Mouse (Mus musculus) midbrain, embryonic 14.5 days (tissue): ENCODE data around the gene Slf2. TPM values are rescaled to one million over a fixed set of nuclear protein-coding genes. Genes with fewer than 3 reads are reported as not detected.
A peak's percentile ranks its signal among the peaks of the same experiment; 100 is the strongest.

Experiments used
- ATAC-seq: fragments of 200-750 bp; cut with Nextera tagmentation; 2 replicates; pipeline ENCODE4 v1.8.0; 2017; ENCODE audit warnings: moderate number of reproducible peaks, moderate library complexity; ENCODE audit not compliant: low FRiP score, low TSS enrichment
- DNase-seq: peaks from one replicate; pipeline ENCODE4 v3.0.0-alpha.2; 2015
- H3K27ac ChIP-seq: fragments of 300-500 bp; sonication (generic); replicated peaks from 2 replicates; pipeline ENCODE4 v1.5.1; 2014; ENCODE audit warnings: mild to moderate bottlenecking, low read depth, low read length, moderate library complexity
- H3K27me3 ChIP-seq: fragments of 300-500 bp; sonication (generic); 2 replicates; pipeline ENCODE4 v1.6.1; 2014; ENCODE audit warnings: low read length, control low read depth, mixed read lengths; ENCODE audit not compliant: control insufficient read depth, insufficient read depth
- H3K36me3 ChIP-seq: fragments of 300-500 bp; sonication (generic); 2 replicates; pipeline ENCODE4 v1.6.1; 2014; ENCODE audit warnings: low read length, control low read depth; ENCODE audit not compliant: control insufficient read depth, insufficient read depth
- H3K4me1 ChIP-seq: fragments of 300-500 bp; sonication (generic); 2 replicates; pipeline ENCODE4 v1.6.1; 2014; ENCODE audit warnings: mild to moderate bottlenecking, antibody characterized with exemption, low read length, control low read depth; ENCODE audit not compliant: control insufficient read depth, insufficient read depth
- H3K4me2 ChIP-seq: fragments of 300-500 bp; sonication (generic); 2 replicates; pipeline ENCODE4 v1.6.1; 2014; ENCODE audit warnings: mild to moderate bottlenecking, low read length, moderate library complexity
- H3K4me3 ChIP-seq: fragments of 300-500 bp; sonication (generic); replicated peaks from 2 replicates; pipeline ENCODE4 v1.5.1; 2014; ENCODE audit warnings: low read depth, low read length
- H3K9ac ChIP-seq: fragments of 300-500 bp; sonication (generic); replicated peaks from 2 replicates; pipeline ENCODE4 v1.6.1; 2014; ENCODE audit warnings: mild to moderate bottlenecking, low read length, moderate library complexity
- H3K9me3 ChIP-seq: fragments of 300-500 bp; sonication (generic); 2 replicates; pipeline ENCODE4 v1.6.1; 2016; ENCODE audit warnings: low read length, control low read depth, mixed read lengths; ENCODE audit not compliant: control insufficient read depth
- WGBS: fragments of 180-500 bp; shearing (Covaris S2); extraction: QIAGEN DNeasy Blood & Tissue Kit; methylation state at CpG from one replicate; pipeline ENCODE4 v1.1.7; 2014; 5-methylcytosine and 5-hydroxymethylcytosine counted together
- polyA plus RNA-seq: library from polyadenylated mRNA; unstranded; fragments of >200 nt; fragmentation: Nextera tagmentation; extraction: Ambion mirVana; gene quantifications from 2 replicates; pipeline ENCODE4 v1.2.1, GENCODE M21; 2014

Slf2 gene
- polyA plus RNA-seq, 1 experiment from 2014 or later: 37.4 TPM

- Histone ChIP-seq H3K4me2 (peak within 1 kb of the TSS; percentile 95), H3K9me3 (no peaks in the 10 kb centered on the region), H3K4me3 (peak within 1 kb of the TSS; percentile 92), H3K36me3 (peaks cover 50% of the 10 kb centered on the region), H3K27me3 (no peaks in the 10 kb centered on the region), H3K4me1 (peaks cover 18% of the 10 kb centered on the region), H3K9ac (peak within 1 kb of the TSS; percentile 76), H3K27ac (peak within 1 kb of the TSS; percentile 77)
- WGBS: under 1% methylated on average over 82 of the region's 82 CpGs
- ATAC-seq (peak; percentile 91), DNase-seq (peak; percentile 96)
Measured at GRCm38 (mm10) chr19:45005957-45006712, 75.2 kb downstream of the Slf2 start, which contains the start of gene Mrpl43. TSS of gene Mrpl43 (minus strand) at chr19:45006442.

- Histone ChIP-seq H3K4me2 (peak overlapping the region; percentile 95), H3K9ac (peak overlapping the region; percentile 76), H3K4me3 (peak overlapping the region; percentile 92), H3K27ac (peak overlapping the region; percentile 50), H3K9me3 (no peaks in the 10 kb centered on the region), H3K36me3 (peaks cover 50% of the 10 kb centered on the region), H3K4me1 (peaks cover 18% of the 10 kb centered on the region), H3K27me3 (no peaks in the 10 kb centered on the region)
- WGBS: 42% methylated on average over 17 of the region's 17 CpGs
- no peak for ATAC-seq
- no peak for DNase-seq
Measured at GRCm38 (mm10) chr19:45007021-45007420, 76.1 kb downstream of the Slf2 start.

GRCm38 (mm10) chr19:45007425-45008191 is 76.7 kb downstream of the Slf2 start:
- Histone ChIP-seq H3K27ac (0 out of 2 replicates have a peak overlapping the region, but pooled peaks have one; percentile 50), H3K27me3 (no peaks in the 10 kb centered on the region), H3K9me3 (no peaks in the 10 kb centered on the region), H3K36me3 (peaks cover 45% of the 10 kb centered on the region), H3K4me2 (peak overlapping the region; percentile 95), H3K4me3 (peak overlapping the region; percentile 92; the same call in 1 of the 2 replicates), H3K4me1 (peaks cover 18% of the 10 kb centered on the region), H3K9ac (peak overlapping the region; percentile 76; the same call in 1 of the 2 replicates)
- no peak for DNase-seq
- no peak for ATAC-seq
- WGBS: 92% methylated on average over 20 of the region's 20 CpGs

GRCm38 (mm10) chr19:45010646-45011045 is 79.7 kb downstream of the Slf2 start:
- WGBS: 92% methylated on average over 4 of the region's 4 CpGs
- Histone ChIP-seq H3K4me1 (peaks cover 21% of the 10 kb centered on the region), H3K27me3 (no peaks in the 10 kb centered on the region), H3K4me2 (no peak overlapping the region), H3K36me3 (peaks cover 25% of the 10 kb centered on the region), H3K9ac (no peak overlapping the region), H3K4me3 (no peak overlapping the region), H3K27ac (no peak overlapping the region), H3K9me3 (no peaks in the 10 kb centered on the region)
- DNase-seq: no peak
- no peak for ATAC-seq

- Histone ChIP-seq H3K27ac (peak overlapping the region; percentile 62), H3K36me3 (peaks cover 25% of the 10 kb centered on the region), H3K9me3 (no peaks in the 10 kb centered on the region), H3K9ac (no peak overlapping the region; the same call in 1 of the 2 replicates), H3K4me3 (no peak overlapping the region), H3K4me1 (peaks cover 29% of the 10 kb centered on the region), H3K4me2 (no peak overlapping the region), H3K27me3 (no peaks in the 10 kb centered on the region)
- no peak for ATAC-seq
- DNase-seq: no peak
- 87% methylated on average over 8 of the region's 8 CpGs for WGBS
Measured at GRCm38 (mm10) chr19:45012219-45012618, 81.3 kb downstream of the Slf2 start.

- Histone ChIP-seq H3K27ac (peak overlapping the region; percentile 62), H3K4me3 (no peak overlapping the region), H3K4me1 (peaks cover 27% of the 10 kb centered on the region), H3K36me3 (peaks cover 25% of the 10 kb centered on the region), H3K4me2 (no peak overlapping the region), H3K9ac (no peak overlapping the region; the same call in 1 of the 2 replicates), H3K9me3 (no peaks in the 10 kb centered on the region), H3K27me3 (no peaks in the 10 kb centered on the region)
- DNase-seq (peak; percentile 79), ATAC-seq (no peak)
- 30% methylated on average over 6 of the region's 6 CpGs for WGBS
Measured at GRCm38 (mm10) chr19:45012636-45013035, 81.7 kb downstream of the Slf2 start.

GRCm38 (mm10) chr19:45013581-45014225 is 82.8 kb downstream of the Slf2 start:
- Histone ChIP-seq H3K36me3 (peaks cover 25% of the 10 kb centered on the region), H3K4me1 (peaks cover 30% of the 10 kb centered on the region), H3K4me3 (no peak overlapping the region), H3K9me3 (no peaks in the 10 kb centered on the region), H3K27ac (no peak overlapping the region), H3K27me3 (no peaks in the 10 kb centered on the region), H3K9ac (no peak overlapping the region), H3K4me2 (no peak overlapping the region)
- 71% methylated on average over 6 of the region's 6 CpGs for WGBS
- DNase-seq (no peak), ATAC-seq (no peak)

- Histone ChIP-seq H3K9ac (peak within 1 kb of the TSS; percentile 31; the same call in 1 of the 2 replicates), H3K36me3 (peaks cover 23% of the 10 kb centered on the region), H3K27me3 (no peaks in the 10 kb centered on the region), H3K27ac (no peak within 1 kb of the TSS), H3K4me2 (peak within 1 kb of the TSS; percentile 90), H3K4me1 (peaks cover 38% of the 10 kb centered on the region), H3K4me3 (peak within 1 kb of the TSS; percentile 26), H3K9me3 (no peaks in the 10 kb centered on the region)
- 18% methylated on average over 10 of the region's 10 CpGs for WGBS
- DNase-seq (no peak), ATAC-seq (no peak)
Measured at GRCm38 (mm10) chr19:45014335-45014971, 83.5 kb downstream of the Slf2 start, which contains the start of gene Lzts2. TSS of gene Lzts2 (plus strand) at chr19:45014414.
